Mouse (Mus musculus): ENCODE measurements around the gene Pm20d1. TPM values are rescaled to one million over a fixed set of nuclear protein-coding genes. Genes with fewer than 3 reads are reported as not detected.

Gene Pm20d1
- polyA plus RNA-seq, 1 experiment from 2014 or later = 0.84 TPM

Other genes with a start within 250 kb of the Pm20d1 start
- not detected in 2 replicates for gene Avpr1b, start 198.1 kb upstream of the Pm20d1 start, polyA plus RNA-seq (2015; fragmentation: Nextera tagmentation; extraction: Ambion mirVana)
- gene Ctse, start 159.1 kb upstream of the Pm20d1 start, polyA plus RNA-seq (2015; fragmentation: Nextera tagmentation; extraction: Ambion mirVana) = 0.14 and 0.15 TPM in 2 replicates
- gene Rab7b, start 108.7 kb upstream of the Pm20d1 start, polyA plus RNA-seq (2015; fragmentation: Nextera tagmentation; extraction: Ambion mirVana) = 1.9 TPM in 2 replicates
- gene Slc26a9, start 53.4 kb upstream of the Pm20d1 start, polyA plus RNA-seq (2015; fragmentation: Nextera tagmentation; extraction: Ambion mirVana) = not detected in 2 replicates
- gene Slc41a1, start 30.1 kb downstream of the Pm20d1 start, polyA plus RNA-seq (2015; fragmentation: Nextera tagmentation; extraction: Ambion mirVana) = 15.2 and 17.0 TPM in 2 replicates
- gene Rab29, start 69.8 kb downstream of the Pm20d1 start, polyA plus RNA-seq (2015; fragmentation: Nextera tagmentation; extraction: Ambion mirVana) = 20.9 and 21.9 TPM in 2 replicates
- 94.5 and 94.6 TPM in 2 replicates for gene Nucks1, start 113.2 kb downstream of the Pm20d1 start, polyA plus RNA-seq (2015; fragmentation: Nextera tagmentation; extraction: Ambion mirVana)
- gene Slc45a3, start 165.6 kb downstream of the Pm20d1 start, polyA plus RNA-seq (2015; fragmentation: Nextera tagmentation; extraction: Ambion mirVana) = 3.7 and 4.0 TPM in 2 replicates
- gene Elk4, start 210.2 kb downstream of the Pm20d1 start, polyA plus RNA-seq (2015; fragmentation: Nextera tagmentation; extraction: Ambion mirVana) = 18.0 and 20.2 TPM in 2 replicates

All from limb, embryonic 13.5 days (tissue).